Comparison of ENCODE assay signal across 23 mouse cellular contexts in the genomic region with DNA sequence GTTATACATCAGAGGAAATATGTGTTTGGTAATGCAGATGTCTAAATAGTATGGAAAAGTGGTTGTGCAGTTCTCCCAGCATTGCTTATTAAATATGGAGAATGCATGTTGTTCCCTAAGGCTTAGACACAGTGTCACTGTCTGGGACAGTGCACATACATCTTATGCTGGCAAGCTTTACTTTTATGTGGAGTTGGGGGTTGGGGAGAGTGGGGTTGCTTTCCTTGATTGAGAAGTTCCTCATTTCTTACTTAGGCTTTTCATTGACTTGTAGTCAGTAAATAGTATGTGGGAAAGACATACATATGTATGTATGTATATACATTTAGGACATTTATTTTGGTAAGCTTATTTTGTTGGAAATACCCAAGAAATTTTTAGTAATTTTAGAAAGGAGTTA. TPM values are rescaled to one million over a fixed set of nuclear protein-coding genes. Genes with fewer than 3 reads are reported as not detected.
DNase-seq lines count a peak whose midpoint lies in the region; ATAC-seq and TF ChIP-seq lines count a peak whose summit lies in the region.
"Had no signal": no experiment of that assay in that cellular context is flagged by ENCODE, and none has a peak within 500 bp of the region (broad histone marks: within the 10 kb centered on the region; RNA-seq: fewer than 3 reads in every experiment).

No protein-coding gene starts in this region.

- no peaks in the 10 kb centered on the region for H3K9me3 ChIP-seq in erythroblast, embryonic 14.5 days (ENCODE audit: control insufficient read depth, low read length)
- no peaks in the 10 kb centered on the region for H3K9me3 ChIP-seq in MEL (replicated peaks; ENCODE audit: insufficient read depth, low read length)
- H3K9me3 ChIP-seq: embryonic facial prominence, embryonic 10.5 days; embryonic facial prominence, embryonic 13.5 days; hindbrain, embryonic 12.5 days; hindbrain, embryonic 15.5 days; intestine, embryonic 15.5 days had no signal

- H3K4me1 ChIP-seq in erythroblast, embryonic 14.5 days (ENCODE audit: control insufficient read depth): peaks cover 45% of the 10 kb centered on the region
- peaks cover 6 to 12% of the 10 kb centered on the region in 2 experiments for H3K4me1 ChIP-seq in MEL (ENCODE audit: control insufficient read depth in 1 of 2, insufficient read depth in 2 of 2, low read length in 2 of 2)

- H3K9ac ChIP-seq in MEL (ENCODE audit: control insufficient read depth, low read depth, low read length, poor library complexity, severe bottlenecking): no peak overlapping the region
- H3K9ac ChIP-seq: embryonic facial prominence, embryonic 13.5 days; forebrain, postnatal 0 days; hindbrain, embryonic 12.5 days; hindbrain, embryonic 15.5 days; intestine, embryonic 15.5 days had no signal

- H3K27me3 ChIP-seq in erythroblast, embryonic 14.5 days (ENCODE audit: control insufficient read depth): no peaks in the 10 kb centered on the region
- no peaks in the 10 kb centered on the region for H3K27me3 ChIP-seq in MEL (ENCODE audit: control insufficient read depth in 1 of 2, insufficient read depth in 2 of 2, low read length in 2 of 2)
- H3K27me3 ChIP-seq: embryonic facial prominence, embryonic 13.5 days; hindbrain, embryonic 12.5 days; hindbrain, embryonic 15.5 days; intestine, embryonic 15.5 days had no signal

- TF ChIP-seq RAD21 in MEL (IDR thresholded peaks at IDR 0.05; ENCODE audit: low read depth, low read length): no peak

- peaks cover 16% of the 10 kb centered on the region for H3K79me2 ChIP-seq in MEL (ENCODE audit: control insufficient read depth, insufficient read depth, low read length, poor library complexity)

- no peak overlapping the region for H3K27ac ChIP-seq in MEL (ENCODE audit: control insufficient read depth, low read depth, low read length)
- H3K27ac ChIP-seq: embryonic facial prominence, embryonic 10.5 days; embryonic facial prominence, embryonic 13.5 days; hindbrain, embryonic 12.5 days; hindbrain, embryonic 15.5 days; intestine, embryonic 15.5 days had no signal

- no peak for ATAC-seq in erythroblast, adult 5-6 weeks (replicated peaks; ENCODE audit: low FRiP score, poor library complexity, severe bottlenecking)
- ATAC-seq: CD4-positive, CD25-positive, alpha-beta regulatory T cell, adult 4 months; forebrain, embryonic 14.5 days; forebrain, postnatal 0 days; intestine, embryonic 15.5 days had no signal

- peak overlapping the region; percentile 5 for H3K4me3 ChIP-seq in erythroblast, embryonic 14.5 days (replicated peaks)
- no peak overlapping the region for H3K4me3 ChIP-seq in MEL (ENCODE audit: control insufficient read depth in 1 of 2, insufficient read depth in 1 of 2, low read depth in 2 of 2, low read length in 2 of 2)
- H3K4me3 ChIP-seq: embryonic facial prominence, embryonic 10.5 days; embryonic facial prominence, embryonic 13.5 days; hindbrain, embryonic 12.5 days; hindbrain, embryonic 15.5 days; intestine, embryonic 15.5 days had no signal

- no peak for TF ChIP-seq EP300 in MEL (IDR thresholded peaks at IDR 0.05; ENCODE audit: low read depth in 1 of 2, low read length in 2 of 2)

- DNase-seq in 416B (ENCODE audit: low read depth) (peak; percentile 41), MEL (ENCODE audit: low read depth, low spot score) (peak; percentile 71)
- DNase-seq in ovary, postnatal 14 days (ENCODE audit: low spot score): no peak
- no peak for DNase-seq in layer of hippocampus, adult 9-11 months
- DNase-seq: adrenal gland, adult 2 months; adrenal gland, postnatal 25 days; cerebellum, adult 11-12 months; cerebellum, adult 8-10 months; cerebellum, postnatal 10 days; cerebellum, postnatal 36 days; embryo, embryonic 11 days; forebrain, postnatal 0 days; gastrocnemius, adult 2 months; gastrocnemius, postnatal 14 days had no signal

- H3K36me3 ChIP-seq in erythroblast, embryonic 14.5 days (ENCODE audit: control insufficient read depth): peaks cover 56% of the 10 kb centered on the region
- peaks cover 0 to 20% of the 10 kb centered on the region in 2 experiments; a peak in 3 of 4 replicates for H3K36me3 ChIP-seq in MEL (ENCODE audit: control insufficient read depth in 1 of 2, insufficient read depth in 2 of 2, low read length in 2 of 2)
- H3K36me3 ChIP-seq: intestine, embryonic 15.5 days had no signal

- TF ChIP-seq CTCF in MEL (IDR thresholded peaks at IDR 0.05 in 2 of 3, conservative IDR thresholded peaks at IDR 0.05 in 1 of 3; ENCODE audit: control insufficient read depth in 1 of 3, insufficient read depth in 1 of 3, low read depth in 2 of 3, low read length in 3 of 3, poor library complexity in 1 of 3, severe bottlenecking in 1 of 3): no peak

- no peak for TF ChIP-seq POLR2A in MEL (IDR thresholded peaks at IDR 0.05; ENCODE audit: control insufficient read depth in 1 of 2, insufficient read depth in 1 of 2, low read depth in 1 of 2, low read length in 2 of 2, poor library complexity in 1 of 2)

TF ChIP-seq in MEL, 35 proteins besides CTCF, POLR2A, EP300 and RAD21:
- TF ChIP-seq CHD1 (IDR thresholded peaks at IDR 0.05; ENCODE audit: low read depth, low read length): no peak
- no peak for TF ChIP-seq GABPA (IDR thresholded peaks at IDR 0.05; ENCODE audit: low read depth, low read length)
- no peak for TF ChIP-seq MYC (IDR thresholded peaks at IDR 0.05; ENCODE audit: low read depth, low read length)

RNA-seq across cellular contexts. Expression of gene Herc2, which starts 3.0 kb away (rescaled TPM):
- polyA plus RNA-seq in erythroblast, embryonic 14.5 days (2012): 0.51 and 0.77 TPM in 2 replicates
- 37.7 and 81.3 TPM in 2 replicates for total RNA-seq in erythroblast, adult 5-6 weeks (2015; ENCODE audit: low replicate concordance)
- total RNA-seq in erythroblast, adult 5-6 weeks (2017; ENCODE audit: low replicate concordance): 75.0 and 151 TPM in 2 replicates
- 20.7 and 24.0 TPM in 2 replicates for total RNA-seq in MEL (2012; rRNA removed)
- polyA plus RNA-seq in MEL (2012; ENCODE audit: insufficient read depth in 1 of 2, insufficient read length in 2 of 2, low read depth in 1 of 2, low replicate concordance in 2 of 2, missing spikeins in 1 of 2): 100 to 1,000 TPM in 1 of 2 experiments, 10 to 100 TPM in 1; 32.0 to 389 TPM

RNA-seq across cellular contexts. Expression of gene Nipa1, which starts 33.2 kb away (rescaled TPM):
- 0.98 and 1.2 TPM in 2 replicates for polyA plus RNA-seq in erythroblast, embryonic 14.5 days (2012)
- 10.9 and 13.3 TPM in 2 replicates for total RNA-seq in erythroblast, adult 5-6 weeks (2015; ENCODE audit: low replicate concordance)
- 21.0 and 26.6 TPM in 2 replicates for total RNA-seq in erythroblast, adult 5-6 weeks (2017; ENCODE audit: low replicate concordance)
- total RNA-seq in MEL (2012; rRNA removed): 10.4 and 14.8 TPM in 2 replicates
- polyA plus RNA-seq in MEL (2012; ENCODE audit: insufficient read depth in 1 of 2, insufficient read length in 2 of 2, low read depth in 1 of 2, low replicate concordance in 2 of 2, missing spikeins in 1 of 2): 10 to 100 TPM in 1 of 2 experiments, not detected in 1; 13.0 TPM
- polyA plus RNA-seq: CD4-positive, CD25-positive, alpha-beta regulatory T cell, adult 4 months had no signal

Comparison
In these comparisons a context has a peak if more than half of its experiments do, and no peak if none do; other contexts are left out.
1. DNase-seq: peak in 416B (single experiment) and MEL (single experiment); none in ovary, postnatal 14 days (single experiment) and layer of hippocampus, adult 9-11 months (single experiment).